Mouse (Mus musculus): ENCODE data around the gene Zfp965.
"Not testable (repeated sequence)": the region's sequence is repeated elsewhere in the genome, so short reads cannot be mapped to it uniquely, and the experiment has no call there.

The Zfp965 gene

GRCm38 (mm10) chr2:175469685-175470084 lies at the start of gene Zfp965:
Gene Zfp965, plus strand, starts transcription at chr2:175469985.
- not testable (repeated sequence) for DNase-seq (ENCODE audit: low spot score)

- not testable (repeated sequence) for DNase-seq (ENCODE audit: low spot score)
Observed at GRCm38 (mm10) chr2:175435707-175436106, 34.1 kb upstream of the Zfp965 start, which contains the start of gene Gm4724. Gene Gm4724, minus strand, starts transcription at chr2:175435807.
